Mouse (Mus musculus) forebrain, embryonic 14.5 days (tissue): ENCODE data around the gene Slc27a4. TPM values are rescaled to one million over a fixed set of nuclear protein-coding genes. Genes with fewer than 3 reads are reported as not detected.

Source experiments
- ATAC-seq: fragments of 200-750 bp; cut with Nextera tagmentation; 2 replicates; pipeline ENCODE4 v1.8.0; 2017; ENCODE audit warnings: mild to moderate bottlenecking, moderate library complexity
- DNase-seq: peaks from one replicate; pipeline ENCODE4 v3.0.0-alpha.2; 2015; ENCODE audit warnings: low spot score
- H3K27ac ChIP-seq: fragments of 300-500 bp; sonication (generic); 2 replicates; pipeline ENCODE4 v1.5.1; 2014; ENCODE audit warnings: low read depth, mild to moderate bottlenecking, control low read depth, low read length, moderate library complexity
- H3K27me3 ChIP-seq: fragments of 300-500 bp; sonication (generic); replicated peaks from 2 replicates; pipeline ENCODE4 v1.6.1; 2014; ENCODE audit warnings: low read length, control low read depth, mixed read lengths; ENCODE audit not compliant: control insufficient read depth, insufficient read depth
- H3K36me3 ChIP-seq: fragments of 300-500 bp; sonication (generic); 2 replicates; pipeline ENCODE4 v1.6.1; 2014; ENCODE audit warnings: low read length, control low read depth; ENCODE audit not compliant: control insufficient read depth, insufficient read depth
- H3K4me1 ChIP-seq: fragments of 300-500 bp; sonication (generic); 2 replicates; pipeline ENCODE4 v1.6.1; 2014; ENCODE audit warnings: antibody characterized with exemption, low read length, control low read depth; ENCODE audit not compliant: control insufficient read depth, insufficient read depth
- H3K4me2 ChIP-seq: fragments of 300-500 bp; sonication (generic); 2 replicates; pipeline ENCODE4 v1.6.1; 2014; ENCODE audit warnings: mild to moderate bottlenecking, control low read depth, low read length
- H3K4me3 ChIP-seq: fragments of 300-500 bp; sonication (generic); 2 replicates; pipeline ENCODE4 v1.5.1; 2014; ENCODE audit warnings: low read depth, low read length, control low read depth
- H3K9ac ChIP-seq: fragments of 300-500 bp; sonication (generic); 2 replicates; pipeline ENCODE4 v1.6.1; 2014; ENCODE audit warnings: mild to moderate bottlenecking, low read length, control low read depth, moderate library complexity
- H3K9me3 ChIP-seq: fragments of 300-500 bp; sonication (generic); replicated peaks from 2 replicates; pipeline ENCODE4 v1.6.1; 2016; ENCODE audit warnings: low read length, control low read depth, mixed read lengths; ENCODE audit not compliant: control insufficient read depth
- WGBS: fragments of 180-500 bp; shearing (Covaris S2); extraction: QIAGEN DNeasy Blood & Tissue Kit; methylation state at CpG from one replicate; pipeline ENCODE4 v1.1.7; 2014; 5-methylcytosine and 5-hydroxymethylcytosine counted together
- polyA plus RNA-seq: library from polyadenylated mRNA; unstranded; fragments of >200 nt; fragmentation: Nextera tagmentation; extraction: Ambion mirVana; gene quantifications from 2 replicates; pipeline ENCODE4 v1.2.1, GENCODE M21; 2014

Gene Slc27a4
- polyA plus RNA-seq, 1 experiment from 2014 or later = 22.6 TPM

DNA sequence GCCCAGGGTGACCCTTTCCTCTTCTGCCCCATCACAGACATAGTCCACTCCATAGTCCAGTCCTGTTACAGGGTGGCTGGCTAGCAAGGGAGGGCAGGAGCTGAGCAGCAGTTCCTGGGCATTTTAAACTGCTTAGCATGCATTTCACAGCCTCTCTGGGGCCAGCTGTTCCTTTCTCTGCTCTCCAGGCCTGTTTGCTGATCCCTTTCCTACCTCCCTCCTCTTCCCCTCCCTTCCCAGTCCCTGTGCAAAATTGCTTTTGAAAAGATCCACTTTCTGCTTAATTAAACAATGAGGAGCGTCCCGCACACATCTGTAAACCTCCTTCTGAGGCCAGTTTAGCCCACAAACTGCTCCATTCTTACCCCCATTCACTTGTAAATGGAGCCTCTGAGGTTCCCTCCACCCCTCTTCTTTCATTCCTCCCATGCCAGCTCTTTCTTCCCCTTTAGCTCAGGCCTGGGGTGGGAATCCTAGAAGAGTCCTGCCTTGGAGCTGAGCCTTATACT is 33.0 kb downstream of the Slc27a4 start:
- Histone ChIP-seq H3K9me3 (no peaks in the 10 kb centered on the region), H3K27ac (no peak overlapping the region), H3K9ac (no peak overlapping the region), H3K4me2 (no peak overlapping the region), H3K27me3 (no peaks in the 10 kb centered on the region), H3K36me3 (peaks cover 22% of the 10 kb centered on the region), H3K4me1 (peaks cover 3% of the 10 kb centered on the region; the same call in 1 of the 2 replicates), H3K4me3 (no peak overlapping the region)
- DNase-seq (peak; percentile 41), ATAC-seq (0 out of 2 replicates have a peak, but pooled peaks have one; percentile 29)
- 9% methylated on average over 2 of the region's 2 CpGs for WGBS

DNA sequence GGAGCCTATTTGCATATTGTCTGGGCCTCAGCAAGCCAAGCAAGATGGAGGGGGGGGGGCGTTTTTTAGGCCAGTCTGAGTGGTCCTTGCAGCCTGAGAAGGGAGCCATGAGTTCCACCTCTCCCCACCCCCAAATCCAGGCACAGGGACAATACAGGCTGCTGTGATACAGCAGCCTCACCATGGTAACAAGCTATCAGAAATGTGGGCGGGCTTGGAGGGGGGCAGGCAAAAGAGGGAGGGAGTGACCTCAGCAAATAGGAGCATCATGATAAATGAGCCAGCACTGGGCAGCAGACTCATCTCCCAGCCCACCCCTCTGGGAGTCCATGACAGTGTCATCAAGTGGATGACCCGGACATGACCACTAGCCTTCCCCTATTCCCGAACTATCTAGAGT is 37.0 kb downstream of the Slc27a4 start:
- Histone ChIP-seq H3K9ac (no peak overlapping the region), H3K4me1 (peaks cover 3% of the 10 kb centered on the region; the same call in 1 of the 2 replicates), H3K4me3 (no peak overlapping the region), H3K36me3 (peaks cover 35% of the 10 kb centered on the region), H3K27ac (no peak overlapping the region), H3K9me3 (no peaks in the 10 kb centered on the region), H3K27me3 (peaks cover 13% of the 10 kb centered on the region), H3K4me2 (no peak overlapping the region)
- ATAC-seq (no peak), DNase-seq (peak; percentile 22)
- 44% methylated on average over 4 of the region's 4 CpGs for WGBS

GRCm38 (mm10) chr2:29843231-29844105 is 41.0 kb downstream of the Slc27a4 start:
- Histone ChIP-seq H3K4me1 (peaks cover 5% of the 10 kb centered on the region; the same call in 1 of the 2 replicates), H3K4me3 (no peak overlapping the region), H3K27me3 (peaks cover 44% of the 10 kb centered on the region), H3K27ac (no peak overlapping the region), H3K4me2 (no peak overlapping the region), H3K9ac (no peak overlapping the region), H3K9me3 (no peaks in the 10 kb centered on the region), H3K36me3 (peaks cover 30% of the 10 kb centered on the region)
- no peak for ATAC-seq
- 54% methylated on average over 9 of the region's 9 CpGs for WGBS
- no peak for DNase-seq

DNA sequence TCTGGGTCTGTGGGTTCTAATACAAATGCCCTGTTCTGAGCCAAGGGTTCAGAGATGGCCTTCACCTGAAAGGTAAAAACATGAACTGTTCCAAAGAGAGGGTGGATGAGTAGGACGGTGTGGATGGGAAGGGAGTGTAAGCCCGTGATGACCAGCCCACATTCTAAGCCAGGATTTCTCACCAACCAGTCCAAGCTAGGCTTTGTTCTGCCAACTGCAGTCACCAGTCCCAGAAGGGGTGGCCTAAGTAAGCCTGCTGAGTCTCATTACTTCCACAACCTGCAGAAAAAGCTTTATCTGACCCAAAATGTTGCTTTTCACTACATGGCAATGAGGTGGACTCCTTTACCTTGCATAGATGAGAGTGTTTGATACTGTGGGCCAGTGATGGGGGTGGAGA is 41.7 kb downstream of the Slc27a4 start:
- WGBS = 80% methylated on average over 2 of the region's 2 CpGs

GRCm38 (mm10) chr2:29844661-29845060 is 42.2 kb downstream of the Slc27a4 start:
- no peak overlapping the region for H3K4me2 ChIP-seq
- peaks cover 2% of the 10 kb centered on the region; the same call in 1 of the 2 replicates for H3K4me1 ChIP-seq

More for the DNA sequence above, 41.7 kb downstream of the Slc27a4 start:
- Histone ChIP-seq H3K9ac (no peak overlapping the region), H3K36me3 (peaks cover 24% of the 10 kb centered on the region), H3K4me2 (no peak overlapping the region), H3K9me3 (no peaks in the 10 kb centered on the region), H3K27me3 (peaks cover 44% of the 10 kb centered on the region), H3K27ac (no peak overlapping the region), H3K4me1 (peaks cover 5% of the 10 kb centered on the region; the same call in 1 of the 2 replicates), H3K4me3 (no peak overlapping the region)
- ATAC-seq (no peak), DNase-seq (no peak)

GRCm38 (mm10) chr2:29845636-29846035 is 43.2 kb downstream of the Slc27a4 start:
- Histone ChIP-seq H3K27ac (no peak overlapping the region), H3K9ac (peak overlapping the region; percentile 67), H3K36me3 (peaks cover 24% of the 10 kb centered on the region), H3K9me3 (no peaks in the 10 kb centered on the region), H3K27me3 (peaks cover 44% of the 10 kb centered on the region), H3K4me1 (peaks cover 2% of the 10 kb centered on the region; the same call in 1 of the 2 replicates), H3K4me2 (peak overlapping the region; percentile 71), H3K4me3 (peak overlapping the region; percentile 34)
- peak; percentile 18; the same call in 1 of the 2 replicates for ATAC-seq
- 3% methylated on average over 25 of the region's 25 CpGs for WGBS
- DNase-seq = no peak

More at GRCm38 (mm10) chr2:29844661-29845060, 42.2 kb downstream of the Slc27a4 start:
- ATAC-seq (no peak), DNase-seq (no peak)
- Histone ChIP-seq H3K27me3 (peaks cover 44% of the 10 kb centered on the region), H3K27ac (no peak overlapping the region), H3K9me3 (no peaks in the 10 kb centered on the region), H3K36me3 (peaks cover 24% of the 10 kb centered on the region), H3K9ac (no peak overlapping the region), H3K4me3 (peak overlapping the region; percentile 34; the same call in 1 of the 2 replicates)
- WGBS = 7% methylated on average over 3 of the region's 3 CpGs

DNA sequence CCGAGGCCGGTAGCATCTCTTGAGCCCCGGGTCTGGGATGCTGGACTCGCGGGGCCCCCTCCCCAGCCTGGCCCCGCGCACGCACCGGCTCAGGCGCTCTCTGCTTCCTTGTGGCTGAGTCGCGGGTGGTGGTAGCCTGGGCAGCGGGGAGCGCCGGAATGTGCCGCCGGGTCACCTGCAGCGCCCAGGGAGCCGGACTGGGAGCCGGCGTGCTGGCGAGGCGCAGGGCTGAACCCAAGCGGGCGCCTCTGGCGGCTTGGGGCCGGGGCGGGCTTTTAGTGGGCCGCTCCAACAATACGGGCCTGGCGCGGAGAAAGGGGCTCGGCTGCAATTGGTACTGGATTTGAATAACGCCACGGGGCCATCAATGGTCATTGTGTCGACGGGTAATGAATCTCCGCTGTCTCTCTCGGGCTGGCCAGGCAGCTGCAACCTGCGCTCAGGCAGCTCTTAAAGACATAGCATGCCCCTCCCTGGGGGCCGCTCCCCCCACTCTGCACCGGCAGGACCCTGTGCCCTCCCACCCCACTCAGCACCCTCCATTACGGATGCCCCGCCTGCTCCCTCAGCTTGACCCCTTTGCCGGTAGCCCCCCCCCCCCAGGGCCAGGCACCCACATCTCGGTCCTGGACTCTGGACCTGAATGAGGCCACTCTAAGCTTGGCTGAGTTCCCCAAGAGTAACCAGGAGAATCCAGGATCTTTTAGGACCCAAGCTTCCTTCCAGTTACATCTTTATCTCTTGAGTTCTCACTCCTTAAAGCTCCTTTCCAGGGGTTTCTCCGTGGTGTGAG is 43.8 kb downstream of the Slc27a4 start:
- Histone ChIP-seq H3K27me3 (peaks cover 44% of the 10 kb centered on the region), H3K4me2 (peak overlapping the region; percentile 71), H3K4me1 (peaks cover 2% of the 10 kb centered on the region; the same call in 1 of the 2 replicates), H3K9ac (peak overlapping the region; percentile 67), H3K4me3 (peak overlapping the region; percentile 34), H3K9me3 (no peaks in the 10 kb centered on the region), H3K36me3 (peaks cover 24% of the 10 kb centered on the region), H3K27ac (no peak overlapping the region)
- WGBS = 2% methylated on average over 47 of the region's 47 CpGs
- DNase-seq (peak; percentile 41), ATAC-seq (peak; percentile 48)

DNA sequence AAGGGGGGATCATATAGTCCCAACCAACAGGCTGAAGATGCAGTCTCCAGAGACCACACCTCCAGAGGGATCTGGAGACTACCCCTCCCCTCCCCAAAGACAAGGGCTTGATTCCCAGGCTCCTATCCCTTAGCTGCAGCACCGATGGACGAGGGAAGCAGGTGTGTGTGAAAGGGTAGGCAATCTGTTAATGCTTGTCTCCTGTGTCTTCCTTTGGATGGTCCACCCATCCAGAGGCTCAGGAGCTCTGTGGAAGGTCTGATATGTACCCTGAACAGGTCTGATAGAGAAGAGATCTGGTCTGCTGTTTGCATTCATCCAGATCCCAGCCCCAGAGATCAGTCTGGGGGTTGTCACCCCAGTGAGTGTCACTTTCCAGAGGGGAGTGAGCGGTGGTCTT is 44.5 kb downstream of the Slc27a4 start:
- no peak overlapping the region for H3K4me3 ChIP-seq
- peaks cover 44% of the 10 kb centered on the region for H3K27me3 ChIP-seq
- no peak overlapping the region for H3K27ac ChIP-seq
- peaks cover 2% of the 10 kb centered on the region; the same call in 1 of the 2 replicates for H3K4me1 ChIP-seq
- no peak for ATAC-seq
- H3K9me3 ChIP-seq = no peaks in the 10 kb centered on the region
- DNase-seq = no peak
- H3K9ac ChIP-seq = no peak overlapping the region
- no peak overlapping the region for H3K4me2 ChIP-seq
- H3K36me3 ChIP-seq = peaks cover 21% of the 10 kb centered on the region
- WGBS = 43% methylated on average over 3 of the region's 3 CpGs
